ENCODE assay signal across 11 mouse cellular contexts in genomic region chr3:37738171-37738950, GRCm38 (mm10). TPM values are rescaled to one million over a fixed set of nuclear protein-coding genes. Genes with fewer than 3 reads are reported as not detected.
DNase-seq lines count a peak whose midpoint lies in the region; ATAC-seq and TF ChIP-seq lines count a peak whose summit lies in the region.
"Had no signal": no experiment of that assay in that cellular context is flagged by ENCODE, and none has a peak within 500 bp of the region (broad histone marks: within the 10 kb centered on the region; RNA-seq: fewer than 3 reads in every experiment).

No protein-coding gene starts in this region.

- peaks cover 32% of the 10 kb centered on the region for H3K4me1 ChIP-seq in kidney, embryonic 16.5 days (ENCODE audit: insufficient read depth, low read length)
- peaks cover 20% of the 10 kb centered on the region for H3K4me1 ChIP-seq in stomach, embryonic 14.5 days (ENCODE audit: control insufficient read depth, insufficient read depth, low read length)
- H3K4me1 ChIP-seq in stomach, postnatal 0 days (replicated peaks; ENCODE audit: control insufficient read depth, insufficient read depth) = 0 out of 2 replicates have a peak, but pooled peaks cover 5% of the 10 kb centered on the region

- no peak for DNase-seq in frontal cortex, adult 2 months (ENCODE audit: extremely low spot score in 1 of 2, low spot score in 1 of 2)
- no peak for DNase-seq in kidney, postnatal 25 days
- DNase-seq in stomach, postnatal 0 days (ENCODE audit: low spot score) = no peak
- no peak for DNase-seq in urinary bladder, adult 18-20 months (ENCODE audit: low spot score in 2 of 2)
- no peak for DNase-seq in frontal cortex, postnatal 10 days (ENCODE audit: low spot score in 2 of 2)
- DNase-seq: thymus, adult 18-20 months had no signal

- no peak overlapping the region for H3K4me3 ChIP-seq in kidney, embryonic 16.5 days (ENCODE audit: low read length)
- no peak overlapping the region for H3K4me3 ChIP-seq in stomach, embryonic 14.5 days (ENCODE audit: low read depth, low read length)
- no peak overlapping the region for H3K4me3 ChIP-seq in stomach, postnatal 0 days (ENCODE audit: low read depth, low read length)
- H3K4me3 ChIP-seq: limb, embryonic 12.5 days; midbrain, embryonic 12.5 days had no signal

- peak overlapping the region; percentile 54; the same call in 1 of the 2 replicates for H3K27ac ChIP-seq in kidney, embryonic 16.5 days (ENCODE audit: low read length)
- peak overlapping the region; percentile 0; the same call in 1 of the 2 replicates for H3K27ac ChIP-seq in stomach, embryonic 14.5 days (ENCODE audit: low read length)
- H3K27ac ChIP-seq in stomach, postnatal 0 days (replicated peaks) = no peak overlapping the region
- H3K27ac ChIP-seq: limb, embryonic 12.5 days; midbrain, embryonic 12.5 days had no signal

- TF ChIP-seq EP300 in stomach, postnatal 0 days (optimal IDR thresholded peaks at IDR 0.05) = no peak

- no peak overlapping the region for H3K9ac ChIP-seq in kidney, embryonic 16.5 days (replicated peaks; ENCODE audit: low read length)
- no peak overlapping the region for H3K9ac ChIP-seq in stomach, embryonic 14.5 days (replicated peaks; ENCODE audit: low read depth, low read length)
- no peak overlapping the region for H3K9ac ChIP-seq in stomach, postnatal 0 days (ENCODE audit: low read length)
- H3K9ac ChIP-seq: limb, embryonic 12.5 days; midbrain, embryonic 12.5 days had no signal

- H3K9me3 ChIP-seq in kidney, embryonic 16.5 days (ENCODE audit: low read length) = no peaks in the 10 kb centered on the region
- no peaks in the 10 kb centered on the region for H3K9me3 ChIP-seq in stomach, embryonic 14.5 days (ENCODE audit: control insufficient read depth, low read depth, low read length)
- no peaks in the 10 kb centered on the region for H3K9me3 ChIP-seq in stomach, postnatal 0 days (ENCODE audit: control insufficient read depth, low read length)
- H3K9me3 ChIP-seq: limb, embryonic 12.5 days; midbrain, embryonic 12.5 days had no signal

- peak; percentile 39 for ATAC-seq in frontal cortex, adult (ENCODE audit: low TSS enrichment)
- ATAC-seq in kidney, embryonic 16.5 days (ENCODE audit: low FRiP score, low TSS enrichment) = no peak
- no peak for ATAC-seq in stomach, embryonic 14.5 days (ENCODE audit: insufficient number of reproducible peaks, insufficient read depth, low FRiP score, low read depth)
- no peak for ATAC-seq in stomach, postnatal 0 days (ENCODE audit: low FRiP score, low TSS enrichment)

- no peaks in the 10 kb centered on the region for H3K36me3 ChIP-seq in kidney, embryonic 16.5 days (ENCODE audit: insufficient read depth, low read length)
- no peaks in the 10 kb centered on the region for H3K36me3 ChIP-seq in stomach, embryonic 14.5 days (ENCODE audit: control insufficient read depth, insufficient read depth, low read length)
- no peaks in the 10 kb centered on the region for H3K36me3 ChIP-seq in stomach, postnatal 0 days (ENCODE audit: control insufficient read depth, insufficient read depth, low read length)
- H3K36me3 ChIP-seq: limb, embryonic 12.5 days; midbrain, embryonic 12.5 days had no signal

- 69% methylated on average over 17 of the region's 17 CpGs for WGBS in kidney, embryonic 16.5 days
- WGBS in stomach, embryonic 14.5 days = 80% methylated on average over 17 of the region's 17 CpGs
- WGBS in stomach, postnatal 0 days = 69% methylated on average over 17 of the region's 17 CpGs

- TF ChIP-seq CTCF in stomach, postnatal 0 days (IDR thresholded peaks at IDR 0.05; ENCODE audit: low read depth) = no peak

- H3K4me2 ChIP-seq in kidney, embryonic 16.5 days (replicated peaks; ENCODE audit: low read depth, low read length) = no peak overlapping the region
- H3K4me2 ChIP-seq in stomach, embryonic 14.5 days (replicated peaks; ENCODE audit: low read depth, low read length) = no peak overlapping the region
- H3K4me2 ChIP-seq in stomach, postnatal 0 days (replicated peaks; ENCODE audit: low read depth) = no peak overlapping the region
- H3K4me2 ChIP-seq: limb, embryonic 12.5 days; midbrain, embryonic 12.5 days had no signal

- H3K27me3 ChIP-seq in kidney, embryonic 16.5 days (ENCODE audit: insufficient read depth, low read length) = no peaks in the 10 kb centered on the region
- no peaks in the 10 kb centered on the region for H3K27me3 ChIP-seq in stomach, embryonic 14.5 days (ENCODE audit: control insufficient read depth, insufficient read depth, low read length)
- no peaks in the 10 kb centered on the region for H3K27me3 ChIP-seq in stomach, postnatal 0 days (ENCODE audit: control insufficient read depth, insufficient read depth, low read length)
- H3K27me3 ChIP-seq: limb, embryonic 12.5 days; midbrain, embryonic 12.5 days had no signal

RNA-seq across cellular contexts. Expression of gene Gm5148, which starts 14.1 kb away (rescaled TPM):
- 8.3 and 10.2 TPM in 2 replicates for polyA plus RNA-seq in frontal cortex, adult 2 months (2012; rRNA removed)
- polyA plus RNA-seq in kidney, embryonic 16.5 days (2015; fragmentation: Nextera tagmentation; extraction: Ambion mirVana) = 7.5 and 9.6 TPM in 2 replicates
- polyA plus RNA-seq in stomach, embryonic 14.5 days (2014; fragmentation: Nextera tagmentation; extraction: Ambion mirVana) = 7.7 and 8.7 TPM in 2 replicates
- 4.9 and 5.7 TPM in 2 replicates for polyA plus RNA-seq in stomach, postnatal 0 days (2015; fragmentation: Nextera tagmentation; extraction: Ambion mirVana)
